Mouse (Mus musculus): ENCODE results near the gene Syt2.

DNA sequence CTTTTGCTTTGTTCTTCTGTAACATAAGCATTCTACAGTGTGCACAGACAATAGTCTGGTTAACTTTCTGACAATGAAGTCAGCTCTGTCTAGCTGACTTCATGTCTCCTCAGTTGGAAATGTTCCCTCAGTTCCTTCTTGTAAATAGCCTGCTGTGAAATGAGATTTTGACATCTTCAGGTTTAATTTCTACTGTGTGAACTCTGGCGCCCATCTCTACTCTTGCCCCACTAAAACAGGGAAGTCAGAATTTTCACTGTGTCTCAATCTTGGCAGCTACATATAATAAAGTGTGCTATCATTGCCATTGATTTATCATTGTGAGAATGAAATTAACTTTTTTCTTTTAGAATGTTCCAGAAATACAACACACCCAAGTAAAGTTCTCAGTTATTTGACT, 138.4 kb downstream of the Syt2 start:
- TF ChIP-seq CTCF (conservative IDR thresholded peaks at IDR 0.05; ENCODE audit: low read length), result no peak
- no peak for TF ChIP-seq NANOG (IDR thresholded peaks at IDR 0.05; ENCODE audit: borderline replicate concordance, low read length)
- TF ChIP-seq POU5F1 (IDR thresholded peaks at IDR 0.05; ENCODE audit: borderline replicate concordance, low read length), result no peak
